Mouse (Mus musculus): Measurements from ENCODE around the gene Tbxa2r.

GRCm38 (mm10) chr10:81325176-81325575 is 3.4 kb upstream of the Tbxa2r start:
- no peak for TF ChIP-seq POLR2A (IDR thresholded peaks at IDR 0.05; ENCODE audit: control insufficient read depth, low read depth, low read length)
- TF ChIP-seq CTCF (IDR thresholded peaks at IDR 0.05; ENCODE audit: control insufficient read depth, insufficient read depth, insufficient replicate concordance, low read depth, low read length), result no peak
